Mouse (Mus musculus) liver, embryonic 14.5 days (tissue): ENCODE data around the gene Pemt.

Source experiments
- CTCF ChIP-seq: IDR thresholded peaks from 2 replicates; pipeline ENCODE4 v1.5.1; 2016; ENCODE audit warnings: antibody characterized with exemption, low read depth, control low read depth
- EP300 ChIP-seq: IDR thresholded peaks from 2 replicates; pipeline ENCODE4 v1.6.1; 2016; ENCODE audit warnings: antibody characterized with exemption, low read depth

DNA sequence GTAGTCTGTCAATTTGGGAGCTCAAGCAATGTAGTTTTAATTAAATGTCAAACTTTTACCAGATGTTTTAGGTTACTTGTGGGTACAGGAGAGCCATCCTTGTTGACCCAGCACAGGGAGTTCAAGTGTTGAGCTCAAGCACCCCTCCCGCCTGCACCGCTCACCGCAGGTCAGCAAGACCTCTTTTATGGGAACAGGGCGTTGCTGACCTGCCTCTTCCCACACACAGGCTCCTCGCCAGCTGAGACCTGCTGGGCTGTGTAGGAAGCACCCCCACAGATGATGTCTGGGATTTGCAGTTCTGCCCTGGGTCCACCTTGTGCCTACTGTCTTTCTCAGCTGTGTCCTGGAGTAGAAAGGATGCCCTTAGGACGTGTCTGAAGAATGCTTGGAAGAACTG lies 89.5 kb downstream of the Pemt start:
- TF ChIP-seq CTCF (no peak), EP300 (no peak)
